Mouse (Mus musculus) heart, embryonic 11.5 days (tissue): ENCODE measurements at regions not wholly inside any gene's neighbourhood (a gene's known extent, or its start where the extent isn't known, plus 50 kb on each side); places are given as distances from the start of the nearest gene placed in this dataset.

Experiments
- ATAC-seq: fragments of 200-750 bp; cut with Nextera tagmentation; replicated peaks from 2 replicates; pipeline ENCODE4 v1.8.0; 2017; ENCODE audit warnings: moderate library complexity; ENCODE audit not compliant: insufficient number of reproducible peaks, low FRiP score, low TSS enrichment
- H3K27ac ChIP-seq: fragments of 300-500 bp; sonication (generic); 2 replicates; pipeline ENCODE4 v1.5.1; 2014; ENCODE audit warnings: mild to moderate bottlenecking, low read depth, low read length
- H3K27me3 ChIP-seq: fragments of 300-500 bp; sonication (generic); 2 replicates; pipeline ENCODE4 v1.6.1; 2014; ENCODE audit warnings: mild to moderate bottlenecking, low read length, mixed read lengths; ENCODE audit not compliant: control insufficient read depth, insufficient read depth
- H3K36me3 ChIP-seq: fragments of 300-500 bp; sonication (generic); 2 replicates; pipeline ENCODE4 v1.6.1; 2014; ENCODE audit warnings: mild to moderate bottlenecking, low read length, moderate library complexity, mixed read lengths; ENCODE audit not compliant: control insufficient read depth, insufficient read depth
- H3K4me1 ChIP-seq: fragments of 300-500 bp; sonication (generic); 2 replicates; pipeline ENCODE4 v1.6.1; 2014; ENCODE audit warnings: low read length; ENCODE audit not compliant: control insufficient read depth, insufficient read depth
- H3K4me2 ChIP-seq: fragments of 300-500 bp; sonication (generic); 2 replicates; pipeline ENCODE4 v1.6.1; 2014; ENCODE audit warnings: mild to moderate bottlenecking, moderate library complexity
- H3K4me3 ChIP-seq: fragments of 300-500 bp; sonication (generic); 2 replicates; pipeline ENCODE4 v1.5.1; 2014; ENCODE audit warnings: low read depth, low read length
- H3K9ac ChIP-seq: fragments of 300-500 bp; sonication (generic); 2 replicates; pipeline ENCODE4 v1.6.1; 2014; ENCODE audit warnings: mild to moderate bottlenecking, low read depth, low read length, moderate library complexity
- H3K9me3 ChIP-seq: fragments of 300-500 bp; sonication (generic); replicated peaks from 2 replicates; pipeline ENCODE4 v1.6.1; 2016; ENCODE audit warnings: low read length; ENCODE audit not compliant: control insufficient read depth
- WGBS: fragments of 180-500 bp; shearing (Covaris S2); extraction: QIAGEN DNeasy Blood & Tissue Kit; methylation state at CpG from one replicate; pipeline ENCODE4 v1.1.7; 2014; ENCODE audit not compliant: insufficient replicate concordance; 5-methylcytosine and 5-hydroxymethylcytosine counted together

DNA sequence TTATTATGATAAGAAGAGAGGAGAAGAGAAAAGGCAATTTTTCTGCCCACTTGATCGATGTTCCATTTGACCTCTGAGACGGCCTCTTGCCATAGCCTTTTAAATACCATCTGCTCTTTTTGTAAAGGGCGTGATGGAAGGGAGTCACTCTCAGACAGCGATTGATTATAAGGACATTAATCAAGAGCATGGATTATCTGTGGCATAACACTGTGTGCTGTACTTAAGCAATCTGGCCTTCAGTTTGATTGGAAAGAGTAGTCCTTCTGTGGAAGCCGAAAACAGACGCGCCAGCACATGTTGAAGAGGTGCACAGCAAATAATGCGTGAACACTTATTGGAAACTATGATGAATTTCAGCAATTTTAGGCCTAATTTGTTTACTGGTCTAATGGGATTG, 685.4 kb upstream of the Robo1 start:
- no peak for ATAC-seq

DNA sequence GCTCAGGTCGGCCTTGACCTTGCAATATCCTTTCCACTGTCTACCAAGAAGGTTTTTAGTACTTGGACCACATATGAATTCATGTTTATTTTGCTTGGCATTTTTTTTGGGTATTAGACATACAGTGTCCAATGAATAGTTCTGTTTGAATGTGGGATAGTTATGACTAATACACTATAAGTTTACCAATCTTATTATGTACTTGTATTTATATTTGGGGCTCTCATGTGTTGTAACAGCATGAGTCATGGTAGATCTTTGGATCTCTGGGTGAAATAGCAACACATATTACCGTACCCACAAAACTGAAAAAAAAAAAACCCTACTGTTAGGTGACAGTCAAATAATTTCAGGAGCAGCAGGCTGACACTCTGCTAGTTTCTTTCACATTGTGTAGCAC, 667.7 kb upstream of the Robo1 start:
- no peaks in the 10 kb centered on the region for H3K9me3 ChIP-seq
- no peaks in the 10 kb centered on the region for H3K36me3 ChIP-seq
- H3K4me1 ChIP-seq = no peaks in the 10 kb centered on the region
- no peak overlapping the region for H3K4me3 ChIP-seq
- no peak for ATAC-seq
- H3K9ac ChIP-seq = no peak overlapping the region
- 67% methylated on average over 2 of the region's 2 CpGs for WGBS
- H3K27ac ChIP-seq = no peak overlapping the region
- H3K27me3 ChIP-seq = no peaks in the 10 kb centered on the region
- H3K4me2 ChIP-seq = no peak overlapping the region

More for the DNA sequence above, 685.4 kb upstream of the Robo1 start:
- H3K9ac ChIP-seq = no peak overlapping the region
- no peaks in the 10 kb centered on the region for H3K36me3 ChIP-seq
- no peaks in the 10 kb centered on the region for H3K4me1 ChIP-seq
- no peak overlapping the region for H3K4me2 ChIP-seq
- H3K27ac ChIP-seq = no peak overlapping the region
- WGBS = 83% methylated on average over 8 of the region's 8 CpGs
- H3K27me3 ChIP-seq = no peaks in the 10 kb centered on the region
- H3K9me3 ChIP-seq = no peaks in the 10 kb centered on the region
- no peak overlapping the region for H3K4me3 ChIP-seq

DNA sequence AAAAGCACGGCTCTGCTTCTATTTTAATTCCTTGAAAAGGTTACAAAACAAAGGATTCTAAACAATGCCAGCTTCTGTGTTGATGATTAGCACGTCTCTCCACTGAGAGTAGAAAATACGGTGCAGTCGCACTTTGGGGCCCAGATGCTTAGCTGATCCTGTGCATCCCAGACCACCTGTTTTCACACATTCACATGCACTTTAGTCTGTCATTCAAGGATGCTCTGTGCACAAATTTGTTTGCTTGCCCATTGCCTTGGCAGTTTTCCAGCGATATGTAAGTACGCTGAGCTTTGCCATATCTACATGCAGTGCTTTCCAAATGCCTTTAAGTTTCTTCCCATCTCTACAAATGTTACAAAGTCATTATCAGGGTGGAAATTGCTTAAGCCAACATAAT, 664.9 kb upstream of the Robo1 start:
- no peaks in the 10 kb centered on the region for H3K4me1 ChIP-seq
- H3K27me3 ChIP-seq = no peaks in the 10 kb centered on the region
- H3K9me3 ChIP-seq = no peaks in the 10 kb centered on the region
- H3K4me2 ChIP-seq = no peak overlapping the region
- H3K27ac ChIP-seq = no peak overlapping the region
- no peak overlapping the region for H3K9ac ChIP-seq
- no peak for ATAC-seq
- H3K36me3 ChIP-seq = no peaks in the 10 kb centered on the region
- 69% methylated on average over 6 of the region's 6 CpGs for WGBS
- no peak overlapping the region for H3K4me3 ChIP-seq

GRCm38 (mm10) chr16:71678075-71678701, 629.9 kb upstream of the Robo1 start:
- Histone ChIP-seq H3K27me3 (no peaks in the 10 kb centered on the region), H3K9me3 (no peaks in the 10 kb centered on the region), H3K4me2 (no peak overlapping the region), H3K9ac (no peak overlapping the region), H3K27ac (no peak overlapping the region), H3K4me1 (no peaks in the 10 kb centered on the region), H3K4me3 (no peak overlapping the region), H3K36me3 (no peaks in the 10 kb centered on the region)
- no peak for ATAC-seq
- 31% methylated on average over 2 of the region's 2 CpGs for WGBS

- no peak overlapping the region for H3K27ac ChIP-seq
- no peaks in the 10 kb centered on the region for H3K27me3 ChIP-seq
- no peaks in the 10 kb centered on the region for H3K4me1 ChIP-seq
- no peaks in the 10 kb centered on the region for H3K9me3 ChIP-seq
- H3K4me2 ChIP-seq = no peak overlapping the region
- H3K36me3 ChIP-seq = no peaks in the 10 kb centered on the region
- no peak for ATAC-seq
- H3K9ac ChIP-seq = no peak overlapping the region
- 60% methylated on average over 4 of the region's 4 CpGs for WGBS
- H3K4me3 ChIP-seq = no peak overlapping the region
Measured at GRCm38 (mm10) chr16:71693464-71693863, 614.6 kb upstream of the Robo1 start.

DNA sequence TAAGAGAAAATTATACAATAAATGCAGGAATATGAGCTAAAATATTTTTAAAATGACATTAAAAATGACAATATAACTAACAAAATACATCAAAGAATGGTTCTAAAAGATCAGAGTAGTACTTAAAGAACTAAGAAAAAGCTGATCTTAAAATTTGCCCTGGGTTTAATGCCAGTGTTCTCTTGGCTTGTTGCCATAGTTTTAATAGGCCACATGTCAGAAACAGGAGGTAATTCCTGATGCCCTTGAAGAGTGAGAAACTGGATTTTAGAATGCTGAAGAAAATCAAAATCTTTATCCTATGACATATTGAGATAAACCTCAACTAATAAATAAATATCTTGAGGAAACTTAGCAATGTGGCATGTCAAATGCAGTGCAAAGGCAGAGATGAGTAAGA, 602.3 kb upstream of the Robo1 start:
- Histone ChIP-seq H3K4me1 (no peaks in the 10 kb centered on the region), H3K4me3 (no peak overlapping the region), H3K27ac (no peak overlapping the region), H3K4me2 (no peak overlapping the region), H3K9ac (no peak overlapping the region), H3K27me3 (no peaks in the 10 kb centered on the region), H3K36me3 (no peaks in the 10 kb centered on the region), H3K9me3 (no peaks in the 10 kb centered on the region)
- no peak for ATAC-seq

DNA sequence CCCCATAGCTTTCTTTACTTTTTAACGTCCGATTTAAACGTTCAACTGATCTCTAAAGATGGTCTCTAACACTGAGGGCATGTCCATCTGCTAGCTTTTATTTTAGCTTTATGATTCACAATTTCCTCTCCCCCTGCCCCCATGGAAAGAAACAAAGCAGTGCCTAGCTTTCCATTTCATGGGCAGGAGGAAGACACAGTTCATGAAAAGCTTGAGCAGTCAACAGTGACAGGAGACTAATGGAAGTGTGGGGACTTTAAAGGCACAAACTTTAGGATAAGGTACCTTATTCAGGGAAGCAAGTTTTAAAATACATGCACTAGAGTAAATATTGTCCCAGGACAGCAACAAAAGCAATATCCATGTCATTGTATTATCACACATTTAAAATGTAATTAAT, 598.4 kb upstream of the Robo1 start:
- Histone ChIP-seq H3K9me3 (no peaks in the 10 kb centered on the region), H3K36me3 (no peaks in the 10 kb centered on the region), H3K27ac (no peak overlapping the region), H3K9ac (no peak overlapping the region), H3K4me2 (no peak overlapping the region), H3K4me3 (no peak overlapping the region), H3K27me3 (no peaks in the 10 kb centered on the region), H3K4me1 (no peaks in the 10 kb centered on the region)
- no peak for ATAC-seq
- WGBS = 80% methylated on average over 3 of the region's 3 CpGs

DNA sequence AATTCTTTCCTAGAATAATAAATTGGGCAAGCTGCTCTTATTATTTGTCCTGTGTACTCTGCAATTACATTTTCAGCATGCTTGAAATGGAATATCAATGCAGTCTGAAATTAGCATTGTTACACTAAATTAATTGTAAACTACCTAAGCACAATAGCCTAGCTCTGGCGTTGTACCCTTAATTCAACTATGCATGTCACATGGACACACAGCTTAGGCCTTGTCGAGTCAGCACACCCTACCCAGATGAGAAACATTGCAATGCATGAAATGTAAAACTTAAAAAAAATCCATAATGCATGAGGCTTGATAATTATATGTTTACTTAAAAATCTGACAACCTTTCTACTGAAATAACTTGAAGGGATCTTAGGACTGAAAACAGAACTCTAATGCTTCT, 596.2 kb upstream of the Robo1 start:
- H3K9ac ChIP-seq = no peak overlapping the region
- H3K27ac ChIP-seq = no peak overlapping the region
- no peak overlapping the region for H3K4me3 ChIP-seq
- H3K4me1 ChIP-seq = no peaks in the 10 kb centered on the region
- no peaks in the 10 kb centered on the region for H3K36me3 ChIP-seq
- H3K9me3 ChIP-seq = no peaks in the 10 kb centered on the region
- WGBS = 75% methylated on average over 2 of the region's 2 CpGs
- no peaks in the 10 kb centered on the region for H3K27me3 ChIP-seq
- no peak for ATAC-seq
- H3K4me2 ChIP-seq = no peak overlapping the region

GRCm38 (mm10) chr16:71717207-71717606, 590.9 kb upstream of the Robo1 start:
- WGBS = 62% methylated on average over 3 of the region's 3 CpGs
- Histone ChIP-seq H3K4me1 (no peaks in the 10 kb centered on the region), H3K27ac (no peak overlapping the region), H3K9ac (no peak overlapping the region), H3K4me2 (no peak overlapping the region), H3K27me3 (no peaks in the 10 kb centered on the region), H3K4me3 (no peak overlapping the region), H3K36me3 (no peaks in the 10 kb centered on the region), H3K9me3 (no peaks in the 10 kb centered on the region)
- no peak for ATAC-seq
